ENCODE assay signal across 8 mouse cellular contexts in the genomic region with DNA sequence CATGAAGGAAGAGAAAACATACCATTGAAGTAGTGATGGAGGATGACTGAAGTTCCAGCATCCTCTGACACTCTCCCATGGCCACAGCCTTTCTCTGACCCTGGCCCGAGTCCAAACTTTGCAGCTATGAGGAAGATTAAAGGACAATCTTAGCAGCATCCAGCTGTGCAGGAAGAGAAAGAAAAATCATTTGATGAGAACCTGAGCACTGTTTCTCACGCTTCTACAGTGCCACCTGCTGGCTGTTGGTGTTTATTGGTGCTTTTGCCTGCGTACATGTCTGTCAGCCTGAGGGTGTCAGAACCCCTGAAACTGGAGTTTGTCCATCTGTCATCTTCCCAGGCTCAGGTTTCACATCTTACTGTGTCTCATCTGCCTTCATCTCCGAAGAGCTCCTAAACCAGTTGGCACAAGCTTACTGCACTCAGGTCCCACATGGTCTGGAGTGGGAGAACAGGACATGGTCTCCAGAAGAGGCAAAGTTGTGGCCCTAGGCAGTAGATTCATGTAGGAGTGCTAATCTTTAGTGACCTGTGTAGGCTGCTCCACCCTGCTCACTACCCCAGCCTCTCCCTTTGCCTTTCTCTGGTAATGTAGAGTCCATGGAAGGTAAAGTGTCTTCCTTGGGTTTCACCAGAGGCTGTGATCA. TPM values are rescaled to one million over a fixed set of nuclear protein-coding genes. Genes with fewer than 3 reads are reported as not detected.
DNase-seq lines count a peak whose midpoint lies in the region; ATAC-seq and TF ChIP-seq lines count a peak whose summit lies in the region.

No protein-coding gene starts in this region.

- no peaks in the 10 kb centered on the region for H3K36me3 ChIP-seq in G1E (replicated peaks)
- no peaks in the 10 kb centered on the region for H3K36me3 ChIP-seq in forebrain, embryonic 14.5 days (ENCODE audit: control insufficient read depth, insufficient read depth, low read length)
- no peaks in the 10 kb centered on the region for H3K36me3 ChIP-seq in lung, embryonic 15.5 days

- H3K4me1 ChIP-seq in G1E (ENCODE audit: insufficient read depth, low read depth, low read length) = no peaks in the 10 kb centered on the region
- H3K4me1 ChIP-seq in forebrain, embryonic 14.5 days (ENCODE audit: control insufficient read depth, insufficient read depth, low read length) = no peaks in the 10 kb centered on the region
- H3K4me1 ChIP-seq in lung, embryonic 15.5 days = 0 out of 2 replicates have a peak, but pooled peaks cover 5% of the 10 kb centered on the region

- TF ChIP-seq CTCF in G1E (IDR thresholded peaks at IDR 0.05; ENCODE audit: low read depth, low read length) = peak; percentile 62

- H3K9me3 ChIP-seq in G1E (replicated peaks) = no peaks in the 10 kb centered on the region
- H3K9me3 ChIP-seq in forebrain, embryonic 14.5 days (replicated peaks; ENCODE audit: control insufficient read depth, low read length) = no peaks in the 10 kb centered on the region
- H3K9me3 ChIP-seq in lung, embryonic 15.5 days = no peaks in the 10 kb centered on the region

- H3K4me3 ChIP-seq in G1E (ENCODE audit: low read depth, low read length) = no peak overlapping the region
- H3K4me3 ChIP-seq in forebrain, embryonic 14.5 days (ENCODE audit: low read depth, low read length) = no peak overlapping the region
- no peak overlapping the region for H3K4me3 ChIP-seq in lung, embryonic 15.5 days

- ATAC-seq in G1E (ENCODE audit: extremely low read depth, insufficient number of reproducible peaks, low FRiP score, poor library complexity, severe bottlenecking) = peak; percentile 63
- 0 out of 2 replicates have a peak, but pooled peaks have one; percentile 54 for ATAC-seq in forebrain, embryonic 14.5 days
- ATAC-seq in lung, embryonic 15.5 days (ENCODE audit: borderline replicate concordance, extremely low read depth, low FRiP score, low TSS enrichment) = peak; percentile 53

- H3K4me2 ChIP-seq in forebrain, embryonic 14.5 days (ENCODE audit: low read length) = no peak overlapping the region
- no peak overlapping the region for H3K4me2 ChIP-seq in lung, embryonic 15.5 days

- DNase-seq in G1E (ENCODE audit: low spot score) = peak; percentile 7
- peak; percentile 50 for DNase-seq in c-Kit-positive CD71-positive TER-119-negative erythroid progenitor cells, embryonic 14.5 days (ENCODE audit: low read depth)
- peak; percentile 92 for DNase-seq in forebrain, embryonic 14.5 days (ENCODE audit: low spot score)
- DNase-seq in heart, postnatal 36 days = peak; percentile 85 to 88
- peak; percentile 89 for DNase-seq in layer of hippocampus, adult 11-12 months (ENCODE audit: low spot score)
- peak; percentile 60 for DNase-seq in retina, adult 2 months (ENCODE audit: low read depth, low spot score)
- peak; percentile 81 for DNase-seq in thymus, postnatal 25 days

- H3K27me3 ChIP-seq in G1E (ENCODE audit: insufficient read depth, low read length) = peaks cover 17% of the 10 kb centered on the region; the same call in 1 of the 2 replicates
- no peaks in the 10 kb centered on the region for H3K27me3 ChIP-seq in forebrain, embryonic 14.5 days (replicated peaks; ENCODE audit: control insufficient read depth, insufficient read depth, low read length)
- no peaks in the 10 kb centered on the region for H3K27me3 ChIP-seq in lung, embryonic 15.5 days

- intact Hi-C loops in heart, postnatal 36 days (cut with DNase I) = loop anchor here (1.0 kb wide), 3 partner anchors 156 to 332 kb away; no protein-coding TSS in a partner anchor

- H3K27ac ChIP-seq in forebrain, embryonic 14.5 days (ENCODE audit: low read depth, low read length) = no peak overlapping the region
- no peak overlapping the region for H3K27ac ChIP-seq in lung, embryonic 15.5 days

- WGBS in forebrain, embryonic 14.5 days = 9% methylated on average over 4 of the region's 4 CpGs
- under 1% methylated on average over 4 of the region's 4 CpGs for WGBS in lung, embryonic 15.5 days

- H3K9ac ChIP-seq in forebrain, embryonic 14.5 days (ENCODE audit: low read length) = no peak overlapping the region
- H3K9ac ChIP-seq in lung, embryonic 15.5 days = no peak overlapping the region

RNA-seq across cellular contexts. Expression of gene Ptchd3, which starts 21.7 kb away (rescaled TPM):
- not detected in 2 replicates for total RNA-seq in G1E (2014; fragmentation: Nextera tagmentation)
- 0.05 TPM in 1 of 2 replicates, not detected in the other for total RNA-seq in G1E (2017)
- polyA plus RNA-seq in G1E (2012) = not detected in 2 replicates
- polyA plus RNA-seq in forebrain, embryonic 14.5 days (2014; fragmentation: Nextera tagmentation; extraction: Ambion mirVana) = not detected in 2 replicates
- under 1 TPM; 0.17 to 0.27 TPM for total RNA-seq in heart, postnatal 36 days (2021)
- 0.09 TPM in 1 of 2 replicates, not detected in the other for polyA plus RNA-seq in lung, embryonic 15.5 days (2015; fragmentation: Nextera tagmentation; extraction: Ambion mirVana)

Comparison
In these comparisons a context has a peak if more than half of its experiments do, and no peak if none do; other contexts are left out.
1. DNase-seq: peak in every context shown above with its lines; median percentile 92 in forebrain, embryonic 14.5 days; 89 in layer of hippocampus, adult 11-12 months; 86 in heart, postnatal 36 days; 81 in thymus, postnatal 25 days; 60 in retina, adult 2 months; 50 in c-Kit-positive CD71-positive TER-119-negative erythroid progenitor cells, embryonic 14.5 days; 7 in G1E.